Mouse (Mus musculus) kidney, postnatal 14 days (tissue): ENCODE data around the gene Sub1.

ENCODE experiments used
- DNase-seq: peaks from one replicate; pipeline ENCODE4 v3.0.0; 2022; ENCODE audit warnings: mixed read lengths

Sub1 gene

DNA sequence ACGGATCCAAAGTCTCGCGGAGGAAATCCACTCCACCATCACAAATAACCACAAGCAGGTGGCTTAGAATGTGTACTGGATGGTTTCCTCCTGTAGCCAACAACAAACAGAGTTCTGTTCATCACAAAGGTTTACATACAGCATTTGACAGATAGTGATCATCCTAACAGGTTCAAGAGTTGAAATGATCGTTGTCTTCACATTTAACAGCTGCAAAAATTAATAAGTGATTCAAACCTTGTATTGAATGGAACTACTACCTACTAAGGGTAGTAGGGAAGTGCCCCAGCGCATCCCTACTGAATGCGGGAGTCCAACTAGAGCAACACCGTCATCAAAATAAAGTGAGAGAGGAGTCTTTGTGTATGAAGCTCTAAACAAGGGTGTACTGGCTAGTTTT, at the start of gene Sub1:
Gene Sub1 (minus strand): TSS at position 101 of the 400 bp plus-strand sequence.
- DNase-seq = no peak

DNA sequence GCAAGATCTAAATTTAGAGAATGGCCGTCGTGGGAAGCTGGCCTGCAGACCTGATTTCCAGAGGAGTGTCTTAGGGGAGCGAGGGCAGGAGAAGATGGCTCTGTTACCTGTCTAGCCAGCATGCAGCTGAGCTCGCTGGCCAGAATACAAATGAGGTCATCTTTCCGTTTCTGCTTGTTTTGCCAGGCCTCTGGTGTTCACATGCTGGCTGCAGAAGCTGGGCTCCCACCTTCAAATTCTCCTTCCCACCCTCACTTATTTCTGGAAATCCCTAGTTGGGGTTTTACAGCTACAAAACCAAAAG, 43.6 kb upstream of the Sub1 start:
- no peak for DNase-seq

DNA sequence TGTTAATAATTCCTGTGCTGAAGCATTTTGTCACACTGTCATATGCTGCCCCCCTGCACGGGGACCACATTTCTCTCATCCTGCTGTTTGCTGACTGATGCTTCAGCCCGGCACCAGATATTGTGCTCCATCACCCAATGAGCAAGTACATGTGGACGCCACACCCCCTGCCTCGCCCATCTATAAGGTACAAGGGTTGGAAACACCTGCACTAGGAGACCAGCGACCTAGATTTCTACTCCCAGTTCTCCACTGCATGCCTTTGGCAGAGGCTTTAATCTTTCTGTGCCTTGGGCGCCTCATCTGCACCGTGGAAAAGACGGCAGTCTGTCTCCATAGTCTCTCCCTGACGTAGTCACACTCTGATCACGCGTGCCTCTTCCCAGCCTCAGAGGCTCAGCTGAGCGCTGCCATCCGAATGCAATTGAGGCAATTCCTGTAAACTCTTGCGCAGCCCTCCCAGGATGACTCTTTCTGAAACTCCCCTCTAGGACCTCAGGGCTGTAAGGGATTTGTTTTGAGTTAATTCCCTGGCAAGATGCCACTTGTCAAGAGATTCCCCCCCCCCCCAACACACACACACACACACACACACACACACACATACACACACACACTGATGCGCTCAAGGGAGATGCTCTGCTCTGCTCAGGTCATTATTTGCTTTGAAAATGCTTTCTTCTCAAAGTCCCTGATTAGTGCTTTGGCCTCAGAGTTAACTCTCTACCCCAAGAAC, 43.1 kb upstream of the Sub1 start:
- DNase-seq = no peak

DNA sequence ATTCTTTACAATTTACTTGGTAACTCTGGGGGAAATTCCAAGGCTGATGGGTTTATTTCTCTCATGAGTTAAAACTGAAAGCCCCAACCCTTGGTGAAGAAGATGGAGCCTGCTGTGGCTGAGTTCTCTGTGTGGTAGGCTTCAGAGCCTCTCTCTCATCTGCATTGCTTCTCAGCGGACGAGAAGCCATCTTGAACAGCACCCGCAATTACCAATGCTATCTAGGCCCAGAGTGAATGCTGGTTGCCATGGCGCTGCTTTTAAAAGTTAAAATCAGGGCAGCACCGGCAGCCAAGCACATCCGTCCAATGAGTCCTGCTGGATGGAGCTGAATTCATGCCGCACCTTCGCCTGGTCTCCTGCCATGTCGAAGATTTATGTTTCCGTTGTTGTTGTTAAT, 42.5 kb upstream of the Sub1 start:
- DNase-seq = no peak

DNA sequence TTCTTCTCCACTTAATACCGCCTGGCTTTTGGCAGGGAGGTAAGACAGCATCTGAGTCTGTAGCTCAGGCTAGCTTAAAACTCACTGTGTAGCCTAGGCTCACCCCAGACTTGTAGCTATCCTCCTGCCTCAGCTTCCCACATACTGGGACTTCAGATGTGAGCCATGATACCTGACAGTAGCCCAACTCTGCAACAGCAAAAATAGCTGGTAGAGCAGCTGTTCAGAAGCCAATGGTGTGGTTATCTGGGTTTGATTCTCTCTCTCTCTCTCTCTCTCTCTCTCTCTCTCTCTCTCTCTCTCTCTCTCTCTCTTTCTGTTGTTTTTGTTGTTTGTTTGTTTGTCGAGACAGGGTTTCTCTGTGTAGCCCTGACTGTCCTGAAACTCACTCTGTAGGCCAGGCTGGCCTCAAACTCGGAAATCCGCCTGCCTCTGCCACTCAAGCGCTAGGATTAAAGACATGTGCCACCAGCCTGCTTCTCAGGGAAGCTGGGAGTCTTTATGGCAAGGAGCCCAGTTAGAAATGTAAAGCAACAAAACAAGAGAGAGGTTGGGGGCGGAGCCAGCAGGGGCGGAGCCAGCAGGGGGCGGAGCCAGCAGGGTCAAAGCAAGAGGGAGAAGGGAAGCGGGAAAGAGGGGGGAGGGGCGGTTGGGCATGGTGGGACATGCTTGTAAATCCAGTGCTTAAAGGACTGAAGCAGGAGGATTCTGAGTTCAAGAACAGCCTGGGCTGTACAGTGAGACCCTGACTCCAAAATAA, 41.3 kb upstream of the Sub1 start:
- no peak for DNase-seq

DNA sequence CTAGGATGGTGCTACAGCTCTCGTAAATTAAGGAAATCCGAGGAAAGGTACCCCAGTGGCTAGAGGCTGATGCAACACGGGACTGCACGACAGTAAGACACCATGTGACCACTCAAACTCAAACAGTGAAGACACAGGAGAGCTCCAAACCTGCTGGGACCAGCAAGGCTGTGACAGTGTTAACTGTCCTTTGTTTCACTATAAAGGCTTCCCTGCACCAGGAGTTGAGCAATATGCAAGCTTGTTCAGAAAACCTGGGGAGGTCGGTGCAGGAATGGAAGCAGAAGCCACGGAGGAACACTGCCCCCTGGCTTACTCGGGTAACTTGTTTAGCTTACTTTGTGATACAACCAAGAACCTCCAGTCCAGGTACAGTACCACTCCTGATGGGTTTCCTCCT, 40.4 kb upstream of the Sub1 start:
- DNase-seq = no peak

DNA sequence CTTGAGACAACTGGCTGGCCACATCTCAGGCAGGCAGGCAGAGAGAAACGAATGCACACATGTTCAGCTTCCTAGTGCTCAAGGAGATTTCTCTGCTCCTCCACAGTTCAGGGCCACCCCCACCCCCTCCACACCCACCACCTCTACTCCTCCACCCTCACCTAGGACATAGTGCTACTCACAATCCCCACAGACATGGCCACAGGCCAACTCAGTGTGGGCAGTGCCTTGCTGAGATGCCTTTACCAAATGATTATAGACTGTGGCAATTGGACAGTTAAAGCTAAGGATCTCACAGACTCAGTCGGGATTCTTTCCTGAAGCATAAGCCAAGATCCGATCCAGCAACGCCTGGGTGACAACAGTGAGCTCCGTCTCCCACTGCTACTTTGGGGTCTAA, 39.9 kb upstream of the Sub1 start:
- DNase-seq = no peak

DNA sequence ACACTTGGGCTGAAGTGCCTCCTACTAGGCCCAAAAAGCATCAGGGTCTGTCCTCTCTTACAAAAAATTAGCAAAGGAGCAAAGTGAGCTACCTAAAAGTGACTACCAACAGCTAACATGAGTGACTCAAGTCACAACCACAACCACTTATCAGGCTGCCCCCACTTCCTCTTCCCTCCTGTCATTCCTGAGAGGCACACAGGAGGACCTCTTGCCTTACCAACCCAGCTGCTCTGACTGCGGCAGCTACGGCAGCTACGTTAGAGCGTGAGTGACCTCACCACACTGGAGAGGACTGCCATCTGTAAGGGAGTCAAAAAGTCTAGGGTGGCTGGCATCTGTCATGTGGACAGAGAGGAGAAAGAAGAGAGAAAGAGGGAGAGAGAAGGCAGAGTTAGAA, 37.5 kb upstream of the Sub1 start:
- no peak for DNase-seq

DNA sequence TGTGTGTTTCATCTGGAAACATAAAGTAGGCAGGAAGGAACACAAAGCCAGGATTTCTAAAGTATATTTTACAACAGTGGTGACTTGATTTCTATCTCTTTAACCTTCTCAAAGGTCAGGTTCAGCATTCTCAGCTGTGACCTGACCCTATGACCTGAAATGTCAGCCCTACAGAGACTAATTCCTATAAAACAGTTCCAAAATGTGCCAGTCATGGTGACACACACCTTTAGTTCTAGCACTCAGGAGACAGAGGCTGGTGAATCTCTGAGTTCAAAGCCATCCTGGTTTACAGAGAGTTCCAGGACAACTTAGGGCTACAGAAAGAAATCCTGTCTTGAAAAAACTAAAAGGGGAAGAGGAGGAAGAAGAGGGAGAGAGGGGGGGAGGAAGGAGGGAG, 36.4 kb upstream of the Sub1 start:
- DNase-seq = no peak

DNA sequence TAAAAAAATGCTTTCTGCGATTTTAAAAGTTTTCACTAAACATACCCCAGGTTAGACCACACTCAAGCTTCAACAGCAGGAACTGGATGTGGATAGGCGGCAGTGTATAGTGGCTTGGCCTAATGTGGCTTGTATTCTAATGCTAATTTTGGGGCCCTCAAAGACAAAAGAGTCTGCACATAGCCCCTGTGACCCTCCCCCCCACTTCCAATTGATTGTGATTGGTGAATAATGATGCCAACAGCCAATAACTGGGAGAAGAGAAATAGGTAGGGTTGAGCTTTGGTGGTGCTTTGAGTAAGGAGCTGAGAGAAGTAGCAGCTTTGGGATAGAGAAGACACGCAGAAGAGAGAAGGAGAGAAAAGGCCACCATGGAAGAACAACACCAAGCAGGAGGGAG, 35.7 kb upstream of the Sub1 start:
- no peak for DNase-seq

DNA sequence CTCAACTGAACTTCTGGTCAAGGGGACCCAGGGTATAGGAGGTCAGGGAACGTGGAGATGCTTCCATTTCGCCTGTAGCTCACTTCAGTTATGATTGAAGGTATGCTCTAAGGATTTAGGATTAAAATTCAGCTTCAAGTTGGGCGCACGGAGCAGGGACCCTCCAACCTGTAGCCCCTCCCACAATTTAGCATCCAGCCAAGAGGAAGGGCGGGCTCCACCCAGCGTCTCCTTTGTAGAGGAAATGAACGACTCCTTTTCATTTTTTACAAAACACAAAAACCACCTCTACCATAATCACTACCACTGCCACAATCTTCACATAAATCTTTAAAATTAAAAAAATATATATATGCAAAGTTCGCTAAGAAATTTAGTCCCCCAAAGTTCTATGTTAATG, 35.1 kb upstream of the Sub1 start:
- DNase-seq = no peak

DNA sequence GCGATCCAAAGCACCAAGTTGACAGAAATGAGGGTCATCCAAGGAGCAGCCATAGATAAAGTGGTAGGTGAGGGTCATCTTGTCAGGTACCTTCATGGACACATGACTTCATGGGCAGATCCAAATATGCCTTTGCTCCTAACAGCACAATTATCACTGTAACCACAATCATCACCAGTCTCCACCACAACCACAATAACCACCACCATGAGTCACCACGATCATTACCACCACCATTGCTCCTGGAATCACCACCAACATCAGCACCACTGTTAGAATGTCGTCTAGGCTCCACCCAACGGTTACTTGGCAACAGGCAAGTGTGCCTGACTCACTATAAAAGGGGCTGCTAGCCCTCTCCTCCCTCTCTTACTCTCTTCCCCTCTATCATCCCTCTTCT, 33.4 kb upstream of the Sub1 start:
- DNase-seq = no peak

DNA sequence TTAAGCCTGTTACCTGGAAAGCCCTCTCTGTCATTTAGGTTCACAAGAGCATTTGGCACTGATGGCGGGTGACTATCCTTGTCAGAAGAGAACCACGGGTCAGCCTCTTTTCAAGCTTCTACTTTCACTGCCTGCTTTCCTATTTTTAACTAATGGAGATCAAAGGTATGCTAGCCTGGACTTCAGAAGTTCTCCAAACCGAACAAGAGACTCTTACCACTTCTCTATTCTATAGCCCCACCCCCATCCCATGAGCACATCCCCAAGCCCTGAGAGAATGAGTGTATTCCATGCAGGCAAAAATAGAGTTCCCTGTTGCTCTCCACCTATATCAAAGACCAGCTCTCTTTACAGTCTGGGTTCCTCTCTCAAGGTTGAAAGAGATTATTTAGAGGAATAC, 31.0 kb upstream of the Sub1 start:
- no peak for DNase-seq

DNA sequence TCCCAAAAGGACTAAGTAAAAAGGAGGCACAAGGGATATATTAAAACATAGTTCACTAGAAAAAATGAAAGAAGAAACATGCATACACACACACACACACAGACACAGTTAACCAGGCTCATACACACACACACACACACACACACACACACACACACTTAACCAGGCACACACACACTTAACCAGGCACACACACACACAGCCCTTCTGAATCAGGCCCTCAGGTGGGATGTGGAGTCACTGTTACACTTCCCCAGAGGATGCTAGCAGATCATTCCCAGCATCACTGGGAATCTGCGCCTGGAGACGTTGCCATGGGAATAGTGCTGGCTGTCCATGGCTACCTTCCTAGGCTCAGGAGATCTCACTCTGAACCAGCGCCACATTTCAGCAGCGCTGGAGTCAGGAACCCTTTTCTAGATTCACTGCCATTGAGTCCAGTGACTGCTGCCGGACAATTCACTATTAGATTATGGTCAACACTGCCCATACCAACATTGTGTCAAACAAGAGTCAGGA, 30.2 kb upstream of the Sub1 start:
- no peak for DNase-seq

DNA sequence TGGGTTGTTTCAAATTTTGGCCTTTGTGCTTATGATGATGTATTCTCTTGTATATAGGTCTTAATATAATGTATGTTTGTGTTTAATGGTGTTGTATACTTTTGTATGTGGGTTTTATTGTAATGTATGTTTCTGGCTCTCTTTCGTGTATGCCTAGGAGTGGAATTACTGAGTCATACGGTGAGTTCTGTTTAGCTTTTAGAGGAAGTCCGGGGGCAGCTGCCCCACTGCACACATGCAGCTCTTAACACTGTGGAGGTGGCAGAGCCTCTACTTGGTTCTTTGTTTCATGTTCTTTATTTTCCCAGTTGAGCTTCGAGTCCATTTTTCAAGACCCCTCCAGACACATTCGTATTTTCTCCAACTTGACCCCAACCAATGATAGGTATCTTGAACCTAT, 29.2 kb upstream of the Sub1 start:
- DNase-seq = no peak

DNA sequence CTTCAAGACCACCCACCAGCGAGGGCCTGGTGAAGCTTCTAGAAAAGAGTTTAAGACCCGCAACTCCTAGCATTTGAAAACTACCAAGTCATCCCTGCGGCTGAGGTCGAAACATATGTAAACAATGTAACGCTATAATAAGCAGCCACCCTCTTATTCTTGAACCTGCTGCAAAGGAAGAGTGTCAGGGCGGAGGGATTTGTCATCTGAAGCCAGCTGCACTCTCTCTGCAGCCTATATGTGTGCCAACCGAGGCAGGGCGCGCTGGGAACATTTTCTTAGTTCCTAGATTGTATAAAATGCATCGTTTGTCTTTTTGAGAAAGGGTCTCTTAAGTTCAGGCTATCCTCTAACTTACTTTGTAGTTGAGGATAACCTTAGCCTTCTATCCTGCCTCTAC, 28.6 kb upstream of the Sub1 start:
- DNase-seq = no peak

DNA sequence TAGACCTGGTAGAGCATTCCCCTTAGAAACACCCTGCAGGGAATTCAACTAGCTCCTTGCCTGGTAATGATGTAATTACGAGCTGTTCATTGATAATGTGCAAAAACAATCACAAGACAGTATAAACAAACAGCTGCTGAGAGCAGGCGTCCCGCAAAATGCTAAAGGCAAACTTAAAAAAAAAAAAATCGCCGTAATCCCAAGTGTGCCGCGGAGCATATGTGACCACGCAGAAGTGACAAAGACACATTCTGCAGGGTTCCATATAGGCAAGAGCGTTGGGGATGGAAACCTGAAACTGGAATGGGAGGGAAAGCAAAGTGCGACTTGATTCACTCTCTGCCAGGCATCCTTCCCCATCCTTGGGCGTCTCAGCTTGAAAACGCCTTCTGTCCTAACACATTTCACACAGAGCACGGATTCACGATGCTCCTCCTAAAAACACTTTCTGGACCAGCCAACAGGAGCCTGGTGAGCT, 28.0 kb upstream of the Sub1 start:
- DNase-seq = no peak

DNA sequence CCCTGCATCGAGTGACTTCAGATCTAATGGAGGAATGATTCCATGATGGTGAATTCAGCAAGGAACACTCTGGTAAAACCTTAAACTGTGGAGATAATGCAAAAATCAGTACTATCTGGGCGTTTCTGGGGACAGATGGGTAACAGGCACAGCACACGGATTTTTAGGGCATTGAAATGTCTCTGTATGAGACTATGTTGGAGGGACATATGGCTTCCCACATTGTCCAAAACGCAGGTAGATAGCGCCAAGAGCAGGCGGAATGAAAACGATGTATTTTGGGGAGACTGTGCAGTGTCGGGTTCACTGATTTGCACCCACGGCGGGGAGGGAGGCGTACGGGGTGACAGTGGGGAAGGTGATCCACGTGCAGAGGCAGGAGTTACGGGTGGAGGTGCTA, 22.7 kb upstream of the Sub1 start:
- no peak for DNase-seq

DNA sequence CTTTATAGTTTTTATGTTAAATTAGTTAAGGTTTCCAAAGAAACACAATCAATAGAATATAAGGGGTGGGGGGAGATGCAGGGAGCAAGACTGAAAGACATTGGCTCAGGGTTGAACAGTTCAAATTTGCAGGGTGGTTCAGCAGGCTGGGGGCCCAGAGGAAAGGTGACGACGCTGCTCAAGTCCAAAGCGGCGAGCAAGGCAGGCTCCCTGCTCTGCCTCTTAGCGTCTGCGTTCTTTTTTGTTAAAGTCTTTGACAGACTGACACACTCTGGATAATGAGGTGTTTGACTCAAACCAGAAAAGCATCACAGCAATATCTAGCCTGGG, 21.6 kb upstream of the Sub1 start:
- no peak for DNase-seq

DNA sequence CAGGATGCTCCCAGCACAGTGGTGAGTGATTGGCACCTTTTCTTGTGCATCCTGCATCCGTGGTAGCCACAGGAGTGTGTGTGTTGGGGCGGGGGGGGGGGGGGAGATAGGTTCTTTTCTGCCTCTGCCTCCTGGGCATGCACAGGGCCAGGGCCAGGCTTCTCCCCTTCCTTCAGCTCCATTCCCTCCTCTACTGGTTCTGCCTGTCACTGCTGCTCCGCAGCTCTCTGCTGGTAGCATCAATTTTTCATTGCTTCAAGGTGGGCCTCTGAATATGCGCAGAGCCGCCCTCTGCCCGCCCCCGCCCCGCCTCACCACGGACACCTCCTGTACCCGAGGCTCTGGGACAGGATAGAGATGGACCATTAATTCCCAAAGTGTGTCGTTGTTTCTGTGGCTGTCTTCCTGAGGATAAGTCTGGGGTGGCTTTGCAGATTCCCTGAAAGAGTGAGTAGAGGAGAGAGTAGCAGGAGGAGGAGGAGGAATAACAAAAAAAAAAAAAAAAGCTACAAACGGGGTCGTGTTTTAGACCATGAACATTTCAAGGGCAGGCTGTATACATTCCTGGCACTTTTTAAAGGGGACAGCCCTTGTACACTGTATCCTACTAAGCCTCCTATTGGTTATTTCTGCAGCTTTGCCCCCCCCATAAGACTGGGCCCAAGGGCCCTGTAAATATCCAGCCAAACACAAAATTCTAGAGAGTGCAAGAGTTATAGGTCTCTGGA, 21.1 kb upstream of the Sub1 start:
- DNase-seq = no peak

DNA sequence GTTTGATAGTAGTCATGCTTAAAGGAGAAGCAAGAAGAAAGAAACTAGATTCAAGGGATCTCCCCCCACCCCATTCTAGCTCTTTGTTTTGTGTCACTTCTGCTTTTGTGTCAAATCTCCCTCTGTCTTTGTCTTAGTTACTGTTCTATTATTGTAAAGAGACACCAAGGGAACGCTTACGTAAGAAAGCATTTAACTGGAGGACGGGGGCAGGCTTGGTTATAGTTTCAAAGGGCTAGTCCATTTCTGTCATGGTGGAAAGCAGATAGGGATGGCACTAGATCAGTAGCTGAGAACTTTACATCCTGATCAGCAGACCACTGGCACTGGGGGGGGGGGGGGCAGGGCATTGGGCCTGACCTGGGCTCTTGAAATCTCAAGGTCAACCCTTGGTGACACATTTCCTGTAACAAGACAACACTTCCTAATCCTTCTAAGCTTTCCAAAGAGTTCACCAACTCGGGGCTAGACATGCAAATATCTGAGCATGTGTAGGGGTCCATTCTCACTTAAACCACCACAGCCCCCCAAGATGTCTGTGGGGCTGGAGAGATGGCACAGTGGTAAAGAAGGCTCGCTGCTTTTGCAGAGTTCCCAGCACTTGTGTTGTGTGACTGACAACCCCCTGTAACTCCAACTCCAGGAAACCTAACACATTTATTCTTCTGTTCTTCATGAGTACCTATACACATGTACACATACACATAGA, 17.6 kb upstream of the Sub1 start:
- no peak for DNase-seq

DNA sequence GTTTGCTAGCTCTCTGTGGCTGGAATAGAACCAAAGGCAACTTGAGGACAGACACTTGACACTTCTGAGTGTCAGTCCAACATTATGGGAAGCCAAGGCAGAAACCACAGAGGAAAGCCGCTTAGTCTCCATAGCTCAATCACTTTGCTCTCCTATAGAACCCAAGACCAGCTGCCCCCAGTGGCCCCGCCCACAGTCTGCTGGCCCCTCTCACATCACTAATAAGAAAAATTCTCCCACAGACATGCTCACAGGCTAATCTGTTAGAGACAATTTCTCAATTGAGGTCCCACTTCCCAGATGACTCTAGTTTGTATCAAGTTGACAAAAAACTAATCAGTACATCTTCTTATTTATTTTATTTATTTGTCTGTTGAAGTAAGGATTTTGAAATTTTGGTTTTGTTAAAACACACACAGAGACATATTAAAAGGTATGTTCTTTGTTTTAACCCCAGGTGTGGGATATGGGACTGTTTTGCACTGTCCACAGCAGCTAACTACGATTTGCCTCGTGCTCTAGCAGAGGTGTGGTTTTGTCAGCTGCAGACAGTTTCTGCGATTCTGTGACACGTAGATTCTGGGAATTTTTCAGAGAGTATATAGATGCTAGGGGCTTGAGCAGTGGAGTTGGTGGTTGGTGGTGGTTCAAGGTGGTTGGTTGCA, 16.9 kb upstream of the Sub1 start:
- no peak for DNase-seq

DNA sequence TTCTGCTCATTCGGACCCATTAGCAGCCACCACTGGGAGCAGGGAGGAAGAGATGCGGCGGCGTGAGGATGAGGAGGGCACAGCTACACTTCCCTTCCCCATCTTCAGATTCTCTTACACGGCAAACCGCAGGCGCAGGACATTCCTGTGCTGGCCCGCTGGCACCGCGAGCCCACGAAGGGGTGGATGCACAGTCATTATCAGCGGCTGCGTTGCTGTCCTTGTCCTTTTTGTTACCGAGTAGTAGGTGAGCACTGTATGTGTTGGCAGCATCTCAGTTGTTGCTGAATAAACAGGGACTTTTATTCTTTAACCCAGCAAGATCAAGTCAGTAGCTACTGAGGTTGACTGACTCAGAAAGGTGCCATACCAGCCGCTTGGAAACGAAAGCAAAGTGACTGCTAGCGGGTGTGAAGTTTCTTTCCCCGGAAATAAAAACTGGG, 13.8 kb upstream of the Sub1 start:
- peak; percentile 5 for DNase-seq
